Mouse (Mus musculus): ENCODE data around the gene Eif1ax. TPM values are rescaled to one million over a fixed set of nuclear protein-coding genes. Genes with fewer than 3 reads are reported as not detected.

Eif1ax gene
- polyA plus RNA-seq (2015; fragmentation: Illumina TruSeq; extraction: RNeasy Lipid Tissue Mini Kit (QIAGEN cat#74804); ENCODE audit: insufficient read depth, low replicate concordance): 33.5 TPM

DNA sequence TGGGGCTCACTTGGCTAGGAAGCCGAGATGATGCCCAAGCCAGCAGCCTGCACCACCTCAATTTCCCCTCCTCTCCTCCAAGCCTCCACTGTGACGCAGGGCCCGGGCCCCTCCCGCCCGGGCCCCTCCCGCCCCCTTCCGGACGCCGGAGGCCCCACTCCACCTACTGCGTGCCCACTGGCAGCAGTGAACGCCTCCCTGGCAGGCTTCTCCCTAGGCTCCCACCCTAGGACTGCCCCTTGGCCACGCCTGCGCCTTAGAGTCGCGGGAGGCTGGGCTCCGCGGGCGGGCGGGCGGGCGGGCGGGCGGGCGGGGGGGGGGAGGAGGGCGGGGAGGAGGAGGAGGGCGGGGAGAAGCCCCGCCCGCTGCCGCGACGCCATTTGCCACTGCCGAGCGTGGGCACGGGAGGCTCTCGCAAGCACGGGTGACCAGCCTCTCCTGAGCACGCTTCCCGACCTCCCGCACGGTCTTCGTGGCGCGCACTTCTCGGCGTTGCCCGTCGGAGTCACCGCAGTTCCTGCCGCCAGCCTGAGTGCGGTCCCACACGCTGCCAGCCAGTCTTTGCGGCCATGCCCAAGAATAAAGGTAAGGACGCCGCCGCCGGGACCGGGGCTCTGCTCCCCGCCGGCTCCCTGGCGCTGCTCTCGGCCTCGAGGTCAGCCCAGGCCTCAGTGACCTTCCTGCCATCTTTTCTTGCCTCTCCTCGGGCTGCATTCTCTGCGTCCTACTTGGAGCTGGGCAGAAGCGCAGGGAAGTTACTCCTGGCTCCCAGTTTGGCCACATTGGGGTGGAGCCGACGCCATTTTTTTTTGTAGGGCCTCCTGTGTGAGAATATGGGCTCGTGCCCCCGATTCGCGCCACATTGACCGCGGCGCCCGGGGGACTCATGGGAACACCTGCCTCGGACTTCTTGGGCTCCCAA, at the start of gene Eif1ax:
Eif1ax (plus strand) TSS at position 348 of the 922 bp plus-strand sequence.

DNA sequence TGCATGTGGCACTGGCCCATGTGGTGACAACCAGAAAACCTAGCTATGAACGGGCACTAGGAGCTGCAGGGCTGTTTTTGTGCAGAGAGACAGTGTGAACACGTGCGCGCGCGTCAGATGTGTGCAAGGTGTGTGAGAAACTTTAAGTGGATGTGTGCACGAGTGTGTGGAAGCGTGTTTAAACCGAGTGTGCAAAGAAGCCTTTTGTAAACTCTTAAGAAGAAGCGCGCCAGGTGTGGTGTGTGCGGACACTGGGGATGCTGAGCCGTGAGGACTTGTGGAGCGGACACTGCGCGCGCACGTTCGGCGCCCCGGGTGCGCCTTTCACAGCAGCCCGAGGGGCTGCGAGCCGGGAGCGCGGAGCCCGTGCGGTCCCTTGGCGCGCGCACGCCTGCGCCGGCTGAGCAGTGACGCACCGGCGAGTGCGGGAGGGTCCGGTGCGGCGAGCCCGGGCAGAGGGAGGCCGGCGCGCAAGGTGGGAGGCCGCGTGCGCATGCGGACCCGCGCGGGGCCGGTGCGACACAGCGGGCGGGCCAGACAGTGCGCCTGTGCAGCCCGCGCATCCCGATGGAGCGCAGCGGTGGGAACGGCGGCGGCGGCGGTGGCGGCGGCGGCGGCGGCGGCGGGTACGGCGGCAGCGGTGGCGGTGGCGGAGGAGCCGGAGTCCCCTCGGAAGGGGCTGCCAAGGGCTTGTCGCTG, 42.3 kb downstream of the Eif1ax start, which contains the start of gene Map7d2:
Map7d2 (plus strand) TSS at position 443 of the 699 bp plus-strand sequence.

Other genes with a start within 250 kb of the Eif1ax start
- 81.3 TPM for gene Rps6ka3, start 161.9 kb upstream of the Eif1ax start, polyA plus RNA-seq (2015; fragmentation: Illumina TruSeq; extraction: RNeasy Lipid Tissue Mini Kit (QIAGEN cat#74804); ENCODE audit: insufficient read depth, low replicate concordance)
- gene Map7d2, start 42.4 kb downstream of the Eif1ax start, polyA plus RNA-seq (2015; fragmentation: Illumina TruSeq; extraction: RNeasy Lipid Tissue Mini Kit (QIAGEN cat#74804); ENCODE audit: insufficient read depth, low replicate concordance): not detected
- gene Bclaf3, start 154.5 kb downstream of the Eif1ax start, polyA plus RNA-seq (2015; fragmentation: Illumina TruSeq; extraction: RNeasy Lipid Tissue Mini Kit (QIAGEN cat#74804); ENCODE audit: insufficient read depth, low replicate concordance): 41.1 TPM

Measured in spleen, adult 10 weeks (tissue).